Mouse (Mus musculus): Measurements from ENCODE around the gene Tmem235. TPM values are rescaled to one million over a fixed set of nuclear protein-coding genes. Genes with fewer than 3 reads are reported as not detected.

Gene Tmem235
- polyA plus RNA-seq, 1 experiment from 2014 or later: not detected

GRCm38 (mm10) chr11:117822728-117823241 lies 37.8 kb upstream of the Tmem235 start:
- Histone ChIP-seq H3K4me3 (ENCODE audit: low read depth, low read length) (no peak overlapping the region), H3K4me2 (ENCODE audit: low read depth, low read length, severe bottlenecking) (no peak overlapping the region), H3K36me3 (ENCODE audit: control insufficient read depth, insufficient read depth, low read length) (peaks cover 7% of the 10 kb centered on the region; the same call in 1 of the 2 replicates), H3K4me1 (replicated peaks; ENCODE audit: control insufficient read depth, insufficient read depth, low read length) (peaks cover 11% of the 10 kb centered on the region), H3K9me3 (ENCODE audit: control insufficient read depth, low read length) (no peaks in the 10 kb centered on the region), H3K27me3 (ENCODE audit: control insufficient read depth, insufficient read depth, low read length) (no peaks in the 10 kb centered on the region), H3K9ac (ENCODE audit: low read length) (no peak overlapping the region), H3K27ac (ENCODE audit: low read depth, low read length) (no peak overlapping the region)
- no peak for ATAC-seq (replicated peaks; ENCODE audit: low FRiP score)
- DNase-seq (ENCODE audit: low spot score): no peak
- WGBS: 95% methylated on average over 7 of the region's 7 CpGs

- Histone ChIP-seq H3K4me2 (ENCODE audit: low read depth, low read length, severe bottlenecking) (no peak overlapping the region), H3K36me3 (ENCODE audit: control insufficient read depth, insufficient read depth, low read length) (peaks cover 7% of the 10 kb centered on the region; the same call in 1 of the 2 replicates), H3K9me3 (ENCODE audit: control insufficient read depth, low read length) (no peaks in the 10 kb centered on the region), H3K27me3 (ENCODE audit: control insufficient read depth, insufficient read depth, low read length) (no peaks in the 10 kb centered on the region), H3K4me1 (replicated peaks; ENCODE audit: control insufficient read depth, insufficient read depth, low read length) (peaks cover 14% of the 10 kb centered on the region), H3K4me3 (ENCODE audit: low read depth, low read length) (no peak overlapping the region), H3K9ac (ENCODE audit: low read length) (no peak overlapping the region; the same call in 1 of the 2 replicates), H3K27ac (ENCODE audit: low read depth, low read length) (no peak overlapping the region)
- DNase-seq (ENCODE audit: low spot score) (no peak), ATAC-seq (replicated peaks; ENCODE audit: low FRiP score) (no peak)
- 91% methylated on average over 6 of the region's 6 CpGs for WGBS
These were observed 37.1 kb upstream of the Tmem235 start for GRCm38 (mm10) chr11:117823411-117823810.

GRCm38 (mm10) chr11:117824060-117824969 lies 36.2 kb upstream of the Tmem235 start:
- H3K4me2 ChIP-seq (ENCODE audit: low read depth, low read length, severe bottlenecking): peak overlapping the region; percentile 64
- H3K9ac ChIP-seq (ENCODE audit: low read length): peak overlapping the region; percentile 79
- no peaks in the 10 kb centered on the region for H3K9me3 ChIP-seq (ENCODE audit: control insufficient read depth, low read length)
- H3K4me3 ChIP-seq (ENCODE audit: low read depth, low read length): peak overlapping the region; percentile 45
- WGBS: 28% methylated on average over 23 of the region's 23 CpGs
- peaks cover 14% of the 10 kb centered on the region for H3K4me1 ChIP-seq (replicated peaks; ENCODE audit: control insufficient read depth, insufficient read depth, low read length)
- ATAC-seq (replicated peaks; ENCODE audit: low FRiP score) (peak; percentile 64; the same call in 1 of the 2 replicates), DNase-seq (ENCODE audit: low spot score) (peak; percentile 92)
- H3K36me3 ChIP-seq (ENCODE audit: control insufficient read depth, insufficient read depth, low read length): peaks cover 7% of the 10 kb centered on the region; the same call in 1 of the 2 replicates
- H3K27ac ChIP-seq (ENCODE audit: low read depth, low read length): peak overlapping the region; percentile 82; the same call in 1 of the 2 replicates
- no peaks in the 10 kb centered on the region for H3K27me3 ChIP-seq (ENCODE audit: control insufficient read depth, insufficient read depth, low read length)

- H3K4me2 ChIP-seq (ENCODE audit: low read depth, low read length, severe bottlenecking): peak within 1 kb of the TSS; percentile 64
- ATAC-seq (replicated peaks; ENCODE audit: low FRiP score): peak; percentile 76
- no peaks in the 10 kb centered on the region for H3K9me3 ChIP-seq (ENCODE audit: control insufficient read depth, low read length)
- peak within 1 kb of the TSS; percentile 45 for H3K4me3 ChIP-seq (ENCODE audit: low read depth, low read length)
- WGBS: under 1% methylated on average over 34 of the region's 34 CpGs
- peak within 1 kb of the TSS; percentile 79 for H3K9ac ChIP-seq (ENCODE audit: low read length)
- H3K4me1 ChIP-seq (replicated peaks; ENCODE audit: control insufficient read depth, insufficient read depth, low read length): peaks cover 14% of the 10 kb centered on the region
- no peaks in the 10 kb centered on the region for H3K27me3 ChIP-seq (ENCODE audit: control insufficient read depth, insufficient read depth, low read length)
- peaks cover 2% of the 10 kb centered on the region; the same call in 1 of the 2 replicates for H3K36me3 ChIP-seq (ENCODE audit: control insufficient read depth, insufficient read depth, low read length)
- DNase-seq (ENCODE audit: low spot score): peak; percentile 90
- H3K27ac ChIP-seq (ENCODE audit: low read depth, low read length): peak within 1 kb of the TSS; percentile 82
These were observed 35.0 kb upstream of the Tmem235 start, which contains the start of the genes Afmid and Tk1 for GRCm38 (mm10) chr11:117825333-117826101. Gene Afmid, plus strand, starts transcription at chr11:117825924. Gene Tk1, minus strand, starts transcription at chr11:117826092.

- 4% methylated on average over 5 of the region's 5 CpGs for WGBS
- Histone ChIP-seq H3K36me3 (ENCODE audit: control insufficient read depth, insufficient read depth, low read length) (peaks cover 2% of the 10 kb centered on the region; the same call in 1 of the 2 replicates), H3K27me3 (ENCODE audit: control insufficient read depth, insufficient read depth, low read length) (no peaks in the 10 kb centered on the region), H3K27ac (ENCODE audit: low read depth, low read length) (peak overlapping the region; percentile 82), H3K4me2 (ENCODE audit: low read depth, low read length, severe bottlenecking) (peak overlapping the region; percentile 64), H3K4me1 (replicated peaks; ENCODE audit: control insufficient read depth, insufficient read depth, low read length) (peaks cover 14% of the 10 kb centered on the region), H3K4me3 (ENCODE audit: low read depth, low read length) (peak overlapping the region; percentile 45), H3K9ac (ENCODE audit: low read length) (peak overlapping the region; percentile 79), H3K9me3 (ENCODE audit: control insufficient read depth, low read length) (no peaks in the 10 kb centered on the region)
- ATAC-seq (replicated peaks; ENCODE audit: low FRiP score): peak; percentile 54
- peak; percentile 66 for DNase-seq (ENCODE audit: low spot score)
These were observed 34.4 kb upstream of the Tmem235 start for GRCm38 (mm10) chr11:117826164-117826563.

- Histone ChIP-seq H3K4me3 (ENCODE audit: low read depth, low read length) (no peak overlapping the region), H3K4me2 (ENCODE audit: low read depth, low read length, severe bottlenecking) (0 out of 2 replicates have a peak overlapping the region, but pooled peaks have one; percentile 64), H3K36me3 (ENCODE audit: control insufficient read depth, insufficient read depth, low read length) (peaks cover 2% of the 10 kb centered on the region; the same call in 1 of the 2 replicates), H3K4me1 (replicated peaks; ENCODE audit: control insufficient read depth, insufficient read depth, low read length) (peaks cover 14% of the 10 kb centered on the region), H3K9ac (ENCODE audit: low read length) (0 out of 2 replicates have a peak overlapping the region, but pooled peaks have one; percentile 18), H3K9me3 (ENCODE audit: control insufficient read depth, low read length) (no peaks in the 10 kb centered on the region), H3K27me3 (ENCODE audit: control insufficient read depth, insufficient read depth, low read length) (no peaks in the 10 kb centered on the region), H3K27ac (ENCODE audit: low read depth, low read length) (no peak overlapping the region)
- ATAC-seq (replicated peaks; ENCODE audit: low FRiP score): no peak
- WGBS: 77% methylated on average over 8 of the region's 8 CpGs
- DNase-seq (ENCODE audit: low spot score): no peak
These were observed 33.6 kb upstream of the Tmem235 start for GRCm38 (mm10) chr11:117826916-117827315.

GRCm38 (mm10) chr11:117827386-117827785 lies 33.2 kb upstream of the Tmem235 start:
- Histone ChIP-seq H3K27ac (ENCODE audit: low read depth, low read length) (no peak overlapping the region), H3K4me3 (ENCODE audit: low read depth, low read length) (no peak overlapping the region), H3K9ac (ENCODE audit: low read length) (no peak overlapping the region), H3K4me1 (replicated peaks; ENCODE audit: control insufficient read depth, insufficient read depth, low read length) (peaks cover 14% of the 10 kb centered on the region), H3K4me2 (ENCODE audit: low read depth, low read length, severe bottlenecking) (no peak overlapping the region), H3K9me3 (ENCODE audit: control insufficient read depth, low read length) (no peaks in the 10 kb centered on the region), H3K36me3 (ENCODE audit: control insufficient read depth, insufficient read depth, low read length) (peaks cover 2% of the 10 kb centered on the region; the same call in 1 of the 2 replicates), H3K27me3 (ENCODE audit: control insufficient read depth, insufficient read depth, low read length) (no peaks in the 10 kb centered on the region)
- 72% methylated on average over 3 of the region's 3 CpGs for WGBS
- ATAC-seq (replicated peaks; ENCODE audit: low FRiP score) (no peak), DNase-seq (ENCODE audit: low spot score) (no peak)
